Mouse (Mus musculus) embryonic stem cell, embryonic (primary cell): ENCODE results near the gene Sh3gl1.

ENCODE experiments used
- CTCF ChIA-PET, 4 experiments: fragments of 300-600 bp in 2 of 4; fragments of 350-600 bp in 2 of 4; sonication (Branson Sonifier 250); formaldehyde crosslinking; loops; one replicate each; lab custom pipeline; 2022; ENCODE audit warnings: inconsistent platforms in 2 of 4; lab: Charles Lee
- POLR2A ChIA-PET, 4 experiments: fragments of 300-600 bp in 2 of 4; fragments of 350-600 bp in 2 of 4; sonication (Branson Sonifier 250); formaldehyde crosslinking; loops; one replicate each; lab custom pipeline; 2022; ENCODE audit warnings: antibody characterized with exemption in 4 of 4, inconsistent platforms in 1 of 4; lab: Charles Lee

Sh3gl1 gene

GRCm38 (mm10) chr17:56032127-56032733 is 4.2 kb downstream of the Sh3gl1 start:
- POLR2A ChIA-PET: interaction anchor here (0.6 to 11.8 kb wide), 24 partner anchors 8 to 619 kb away, joined by 3 to 97 read pairs (median 4); partner anchors contain the start of genes Chaf1a (in 2 of the 4), Yju2 (in 2 of the 4), Hdgfl2 (in 1 of the 4) and Shd (in 1 of the 4)
- CTCF ChIA-PET: interaction anchor here (0.6 to 3.0 kb wide), 12 partner anchors 14 to 650 kb away, joined by 3 to 14 read pairs (median 4); no protein-coding TSS in a partner anchor

GRCm38 (mm10) chr17:56031431-56031830 is 5.0 kb downstream of the Sh3gl1 start:
- POLR2A ChIA-PET: interaction anchor here in 3 of 4 experiments (0.5 to 11.8 kb wide), 13 partner anchors 8 to 581 kb away, joined by 3 to 97 read pairs (median 9); partner anchors contain the start of genes Chaf1a (in 2 of the 3), Hdgfl2 (in 1 of the 3) and Ubxn6 (in 1 of the 3)
- CTCF ChIA-PET: interaction anchor here in 2 of 4 experiments (0.6 to 1.8 kb wide), 2 partner anchors 9 to 288 kb away, joined by 5 to 6 read pairs; partner anchors contain the start of gene Chaf1a (in 1 of the 2)

GRCm38 (mm10) chr17:56030919-56031318 is 5.5 kb downstream of the Sh3gl1 start:
- ChIA-PET POLR2A (interaction anchor here in 3 of 4 experiments (0.5 to 11.8 kb wide), 13 partner anchors 10 to 581 kb away, joined by 3 to 97 read pairs (median 9); partner anchors contain the start of genes Chaf1a (in 1 of the 3) and Hdgfl2 (in 1 of the 3)), CTCF (interaction anchor here in 2 of 4 experiments (0.6 to 1.8 kb wide), 3 partner anchors 10 to 288 kb away, joined by 4 to 6 read pairs (median 5); partner anchors contain the start of gene Chaf1a (in 1 of the 2))

GRCm38 (mm10) chr17:56030238-56030870 is 6.1 kb downstream of the Sh3gl1 start:
- POLR2A ChIA-PET: interaction anchor here in 3 of 4 experiments (0.6 to 11.8 kb wide), 17 partner anchors 10 to 88 kb away, joined by 3 to 97 read pairs (median 6); partner anchors contain the start of genes Chaf1a (in 2 of the 3) and Hdgfl2 (in 1 of the 3)
- CTCF ChIA-PET: interaction anchor here in 2 of 4 experiments (0.9 to 1.8 kb wide), 3 partner anchors 10 to 12 kb away, joined by 4 to 5 read pairs (median 4); partner anchors contain the start of gene Chaf1a (in 1 of the 2)

- POLR2A ChIA-PET: interaction anchor here (0.6 to 11.8 kb wide), 13 partner anchors 8 to 146 kb away, joined by 3 to 97 read pairs (median 7); partner anchors contain the start of genes Sh3gl1 (in 3 of the 4), Chaf1a (in 2 of the 4) and Hdgfl2 (in 1 of the 4)
- CTCF ChIA-PET: interaction anchor here in 3 of 4 experiments (0.6 to 2.3 kb wide), 8 partner anchors 8 to 173 kb away, joined by 3 to 8 read pairs (median 4); partner anchors contain the start of gene Sh3gl1 (in 3 of the 3)
Observed at GRCm38 (mm10) chr17:56027801-56028441, 8.5 kb downstream of the Sh3gl1 start.

GRCm38 (mm10) chr17:56026881-56027280 is 9.6 kb downstream of the Sh3gl1 start:
- ChIA-PET POLR2A (interaction anchor here in 3 of 4 experiments (0.8 to 11.8 kb wide), 9 partner anchors 8 to 54 kb away, joined by 3 to 97 read pairs (median 4); partner anchors contain the start of genes Chaf1a (in 2 of the 3) and Sh3gl1 (in 1 of the 3)), CTCF (interaction anchor here in 1 of 4 experiments (1.0 to 1.4 kb wide), 2 partner anchors 10 to 17 kb away, joined by 3 to 7 read pairs; partner anchors contain the start of gene Sh3gl1)

GRCm38 (mm10) chr17:56026303-56026702 is 10.1 kb downstream of the Sh3gl1 start:
- POLR2A ChIA-PET: interaction anchor here in 3 of 4 experiments (0.6 to 11.8 kb wide), 8 partner anchors 8 to 55 kb away, joined by 3 to 97 read pairs (median 3); partner anchors contain the start of genes Fsd1 (in 1 of the 3) and Sh3gl1 (in 1 of the 3)
- CTCF ChIA-PET: interaction anchor here in 1 of 4 experiments (0.6 kb wide), 1 partner anchor 74 kb away, joined by 7 read pairs; the partner anchor contains the start of gene Ebi3

GRCm38 (mm10) chr17:56024931-56025330 is 11.5 kb downstream of the Sh3gl1 start:
- CTCF ChIA-PET: interaction anchor here in 2 of 4 experiments (1.0 to 1.1 kb wide), 2 partner anchors 14 to 40 kb away, joined by 3 to 6 read pairs; no protein-coding TSS in a partner anchor

GRCm38 (mm10) chr17:56024476-56024875 is 12.0 kb downstream of the Sh3gl1 start:
- ChIA-PET POLR2A (interaction anchor here in 3 of 4 experiments (0.6 to 4.0 kb wide), 7 partner anchors 9 to 371 kb away, joined by 3 to 14 read pairs (median 4); partner anchors contain the start of genes Chaf1a (in 1 of the 3) and Sh3gl1 (in 1 of the 3)), CTCF (interaction anchor here in 3 of 4 experiments (1.0 to 1.4 kb wide), 3 partner anchors 14 to 48 kb away, joined by 3 to 6 read pairs (median 3); no protein-coding TSS in a partner anchor)

More at GRCm38 (mm10) chr17:56024931-56025330, 11.5 kb downstream of the Sh3gl1 start:
- POLR2A ChIA-PET: interaction anchor here in 3 of 4 experiments (0.6 to 4.0 kb wide), 4 partner anchors 8 to 371 kb away, joined by 4 to 14 read pairs (median 5); partner anchors contain the start of gene Sh3gl1 (in 1 of the 3)

GRCm38 (mm10) chr17:56023386-56023785 is 13.0 kb downstream of the Sh3gl1 start:
- ChIA-PET CTCF (interaction anchor here in 2 of 4 experiments (1.4 to 1.6 kb wide), 2 partner anchors 13 to 47 kb away, joined by 3 to 5 read pairs; partner anchors contain the start of gene Sh3gl1 (in 1 of the 2)), POLR2A (interaction anchor here in 2 of 4 experiments (0.9 to 8.7 kb wide), 8 partner anchors 8 to 18 kb away, joined by 3 to 73 read pairs (median 4); partner anchors contain the start of genes Sh3gl1 (in 2 of the 2) and Chaf1a (in 1 of the 2))

GRCm38 (mm10) chr17:56022989-56023290 is 13.5 kb downstream of the Sh3gl1 start:
- ChIA-PET CTCF (interaction anchor here in 2 of 4 experiments (1.4 to 1.6 kb wide), 2 partner anchors 13 to 47 kb away, joined by 3 to 5 read pairs; partner anchors contain the start of gene Sh3gl1 (in 1 of the 2)), POLR2A (interaction anchor here in 2 of 4 experiments (1.0 to 8.7 kb wide), 5 partner anchors 8 to 14 kb away, joined by 3 to 73 read pairs (median 14); partner anchors contain the start of gene Sh3gl1 (in 2 of the 2))

GRCm38 (mm10) chr17:56022131-56022988 is 14.1 kb downstream of the Sh3gl1 start:
- POLR2A ChIA-PET: interaction anchor here in 2 of 4 experiments (1.5 to 8.7 kb wide), 6 partner anchors 9 to 63 kb away, joined by 4 to 73 read pairs (median 10); partner anchors contain the start of genes Hdgfl2 (in 1 of the 2), Sh3gl1 (in 1 of the 2) and Yju2 (in 1 of the 2)
- CTCF ChIA-PET: interaction anchor here in 2 of 4 experiments (1.2 to 1.6 kb wide), 3 partner anchors 13 to 14 kb away, joined by 5 read pairs; partner anchors contain the start of gene Sh3gl1 (in 2 of the 2)

- POLR2A ChIA-PET: interaction anchor here in 3 of 4 experiments (0.7 to 8.7 kb wide), 14 partner anchors 8 to 62 kb away, joined by 3 to 73 read pairs (median 4); partner anchors contain the start of genes Sh3gl1 (in 2 of the 3), Chaf1a (in 1 of the 3), Hdgfl2 (in 1 of the 3) and Yju2 (in 1 of the 3)
- CTCF ChIA-PET: interaction anchor here in 3 of 4 experiments (0.5 to 2.0 kb wide), 5 partner anchors 10 to 20 kb away, joined by 3 to 5 read pairs (median 5); partner anchors contain the start of gene Sh3gl1 (in 1 of the 3)
Observed at GRCm38 (mm10) chr17:56021161-56021910, 15.1 kb downstream of the Sh3gl1 start.

GRCm38 (mm10) chr17:56020400-56021084 is 15.9 kb downstream of the Sh3gl1 start:
- CTCF ChIA-PET: interaction anchor here in 2 of 4 experiments (0.5 to 2.0 kb wide), 3 partner anchors 10 to 19 kb away, joined by 3 to 5 read pairs (median 5); no protein-coding TSS in a partner anchor
- POLR2A ChIA-PET: interaction anchor here in 3 of 4 experiments (0.8 to 8.7 kb wide), 11 partner anchors 9 to 58 kb away, joined by 3 to 73 read pairs (median 4); partner anchors contain the start of genes Sh3gl1 (in 2 of the 3), Chaf1a (in 1 of the 3) and Hdgfl2 (in 1 of the 3)
